Mouse (Mus musculus): ENCODE results near the gene Upf2.

DNA sequence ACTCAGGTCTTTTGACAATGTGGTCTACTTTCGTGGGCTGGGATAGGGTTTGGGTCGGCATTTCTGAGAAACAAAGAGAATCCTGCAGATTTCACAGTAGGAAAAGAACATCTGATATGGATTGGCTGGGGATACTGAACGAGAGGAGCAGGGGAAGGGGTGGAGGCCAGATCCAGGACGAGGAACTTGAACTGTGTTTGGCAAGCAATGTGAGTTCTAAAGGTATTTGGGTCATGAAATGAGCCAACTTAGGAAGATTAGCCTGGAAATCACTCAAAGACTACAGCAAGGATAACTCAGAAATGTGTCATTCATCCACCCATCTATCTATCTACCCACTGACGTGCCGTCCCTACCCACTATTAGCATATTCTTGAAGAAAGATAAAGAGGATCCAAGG, 116.1 kb downstream of the Upf2 start:
- TF ChIP-seq CTCF (IDR thresholded peaks at IDR 0.05; ENCODE audit: borderline replicate concordance, control insufficient read depth, extremely low read depth, insufficient read depth, low read length, poor library complexity) (no peak), POLR2A (IDR thresholded peaks at IDR 0.05; ENCODE audit: control insufficient read depth, extremely low read depth, insufficient read depth, low read length, poor library complexity) (no peak)
